Mouse (Mus musculus): ENCODE measurements at regions not wholly inside any gene's neighbourhood (a gene's known extent, or its start where the extent isn't known, plus 50 kb on each side); places are given as distances from the start of the nearest gene placed in this dataset.
A peak's percentile ranks its signal among the peaks of the same experiment; 100 is the strongest.

DNA sequence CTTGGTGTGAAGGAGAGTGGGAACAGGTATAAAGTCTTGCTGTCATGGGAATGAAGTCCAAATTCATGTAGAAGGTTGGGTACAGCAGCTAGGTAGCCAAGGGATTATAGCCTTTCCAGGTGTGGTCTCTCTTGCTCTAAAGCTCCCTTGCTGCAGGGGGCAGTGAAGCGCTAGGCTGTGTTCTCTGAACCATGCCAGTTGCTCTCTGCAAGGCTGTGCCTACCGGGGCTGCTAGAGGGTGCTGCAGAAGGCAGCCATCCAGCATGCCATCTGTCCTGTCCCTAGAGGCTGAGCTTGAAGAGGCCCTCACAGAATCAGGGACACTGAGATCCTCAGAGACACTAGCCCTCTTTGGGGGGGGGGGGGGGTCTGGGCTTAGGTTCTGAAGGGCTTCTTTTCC lies 50.6 kb upstream of the Shank2 start:
- no peaks in the 10 kb centered on the region for H3K27me3 ChIP-seq (ENCODE audit: insufficient read depth, low read length)
- peak; percentile 46 for DNase-seq (ENCODE audit: low spot score)
- TF ChIP-seq CTCF (IDR thresholded peaks at IDR 0.05; ENCODE audit: low read depth) = peak; percentile 80
- no peak overlapping the region for H3K9ac ChIP-seq (ENCODE audit: low read depth, low read length)
- H3K4me3 ChIP-seq (replicated peaks; ENCODE audit: low read depth, low read length) = no peak overlapping the region
- H3K27ac ChIP-seq = no peak overlapping the region
- H3K9me3 ChIP-seq (replicated peaks; ENCODE audit: low read length) = no peaks in the 10 kb centered on the region
- WGBS = 30% methylated on average over 2 of the region's 2 CpGs
- no peaks in the 10 kb centered on the region for H3K36me3 ChIP-seq (ENCODE audit: insufficient read depth, low read length)
- ATAC-seq (replicated peaks; ENCODE audit: low FRiP score, low read depth) = peak; percentile 68; the same call in 1 of the 2 replicates
- no peak overlapping the region for H3K4me2 ChIP-seq (ENCODE audit: low read length)
- H3K4me1 ChIP-seq (replicated peaks; ENCODE audit: insufficient read depth, low read length) = no peaks in the 10 kb centered on the region
